In genomic region chr15:78332981-78333380, GRCm38 (mm10) we compare ENCODE assay signal across 18 mouse cellular contexts.
"Had no signal": no experiment of that assay in that cellular context is flagged by ENCODE, and none has a peak within 500 bp of the region (broad histone marks: within the 10 kb centered on the region; RNA-seq: fewer than 3 reads in every experiment).

No protein-coding gene starts in this region.

- H3K27me3 ChIP-seq: liver, embryonic 13.5 days; stomach, embryonic 15.5 days had no signal

- H3K4me1 ChIP-seq: stomach, embryonic 15.5 days had no signal

- H3K36me3 ChIP-seq: liver, embryonic 13.5 days; stomach, embryonic 15.5 days had no signal

- H3K4me3 ChIP-seq: layer of hippocampus, adult 2 months; left cerebral cortex, adult 2 months; liver, embryonic 13.5 days; stomach, embryonic 15.5 days had no signal

- H3K4me2 ChIP-seq: liver, embryonic 13.5 days; midbrain, embryonic 11.5 days; stomach, embryonic 15.5 days had no signal

- ATAC-seq: intestine, embryonic 16.5 days had no signal

- H3K27ac ChIP-seq: kidney, postnatal 0 days; layer of hippocampus, adult 2 months; left cerebral cortex, adult 2 months; liver, embryonic 13.5 days; stomach, embryonic 15.5 days had no signal

- H3K9me3 ChIP-seq: liver, embryonic 13.5 days; stomach, embryonic 15.5 days had no signal

- H3K9ac ChIP-seq: liver, embryonic 13.5 days; stomach, embryonic 15.5 days had no signal

- DNase-seq: kidney, adult 18-20 months; kidney, adult 9 months; kidney, postnatal 25 days; layer of hippocampus, postnatal 36 days; liver, embryonic 13.5 days; lung, adult 2 months; lung, postnatal 14 days; lung, postnatal 4 days; midbrain, embryonic 14.5 days; right cerebral cortex, adult 18-20 months; right cerebral cortex, postnatal 25 days; spleen, adult 18-20 months had no signal
